Comparison of ENCODE assay signal across 17 mouse cellular contexts in the genomic region with DNA sequence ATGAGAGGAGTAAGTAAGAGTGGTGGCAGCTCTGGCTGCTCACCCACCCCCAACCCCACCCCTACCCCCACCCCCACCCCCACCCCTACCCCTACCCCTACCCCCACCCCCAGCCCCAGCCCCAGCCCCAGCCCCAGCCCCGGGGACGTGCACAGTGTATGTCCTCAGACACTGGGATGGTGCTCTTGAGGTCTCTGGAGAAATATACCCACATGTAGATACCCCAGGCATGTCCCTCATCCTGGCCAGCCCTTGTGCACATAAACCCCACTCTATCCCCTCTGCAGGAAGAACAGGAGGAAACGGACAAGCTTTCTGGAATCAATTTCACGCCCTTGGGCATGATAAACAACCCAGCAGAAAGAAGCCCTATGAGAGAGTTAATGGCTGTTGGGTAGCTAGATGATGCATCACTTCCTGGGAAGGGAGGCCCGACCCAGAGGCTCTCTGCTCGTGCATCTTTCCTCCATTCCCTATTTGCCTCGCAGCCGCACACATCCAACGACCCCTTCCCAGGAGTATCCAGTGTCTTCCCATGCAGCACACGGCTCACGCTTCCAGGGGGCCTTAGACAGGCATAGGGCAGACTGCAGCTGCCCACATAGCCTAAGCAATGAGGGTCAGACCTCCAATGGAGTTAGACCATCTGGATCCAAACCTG.
A peak's percentile ranks its signal among the peaks of the same experiment; 100 is the strongest.
DNase-seq lines count a peak whose midpoint lies in the region; ATAC-seq lines count a peak whose summit lies in the region.
"Had no signal": no experiment of that assay in that cellular context is flagged by ENCODE, and none has a peak within 500 bp of the region (broad histone marks: within the 10 kb centered on the region; RNA-seq: fewer than 3 reads in every experiment).

No protein-coding gene starts in this region.

- no peak overlapping the region for H3K4me3 ChIP-seq in forebrain, embryonic 12.5 days (replicated peaks)
- no peak overlapping the region for H3K4me3 ChIP-seq in forebrain, embryonic 14.5 days (ENCODE audit: low read depth, low read length)
- H3K4me3 ChIP-seq in embryonic facial prominence, embryonic 10.5 days: no peak overlapping the region
- H3K4me3 ChIP-seq in hindbrain, embryonic 15.5 days: no peak overlapping the region
- H3K4me3 ChIP-seq in neural tube, embryonic 11.5 days (ENCODE audit: low read depth, low read length): no peak overlapping the region
- H3K4me3 ChIP-seq: forebrain, embryonic 10.5 days; limb, embryonic 12.5 days had no signal

- no peak overlapping the region for H3K4me2 ChIP-seq in forebrain, embryonic 12.5 days
- H3K4me2 ChIP-seq in forebrain, embryonic 14.5 days (ENCODE audit: low read length): no peak overlapping the region
- no peak overlapping the region for H3K4me2 ChIP-seq in hindbrain, embryonic 15.5 days
- no peak overlapping the region for H3K4me2 ChIP-seq in neural tube, embryonic 11.5 days (ENCODE audit: low read depth)
- H3K4me2 ChIP-seq: limb, embryonic 12.5 days had no signal

- no peak overlapping the region for H3K27ac ChIP-seq in forebrain, embryonic 12.5 days
- H3K27ac ChIP-seq in forebrain, embryonic 14.5 days (ENCODE audit: low read depth, low read length): no peak overlapping the region
- no peak overlapping the region for H3K27ac ChIP-seq in embryonic facial prominence, embryonic 10.5 days (replicated peaks)
- peak overlapping the region; percentile 10; the same call in 1 of the 2 replicates for H3K27ac ChIP-seq in hindbrain, embryonic 15.5 days (replicated peaks)
- peak overlapping the region; percentile 31 for H3K27ac ChIP-seq in neural tube, embryonic 11.5 days (ENCODE audit: low read depth, low read length)
- H3K27ac ChIP-seq: forebrain, embryonic 10.5 days had no signal

- H3K4me1 ChIP-seq in forebrain, embryonic 12.5 days: peaks cover 39% of the 10 kb centered on the region
- H3K4me1 ChIP-seq in forebrain, embryonic 14.5 days (ENCODE audit: control insufficient read depth, insufficient read depth, low read length): peaks cover 18% of the 10 kb centered on the region
- H3K4me1 ChIP-seq in embryonic facial prominence, embryonic 10.5 days: peaks cover 22% of the 10 kb centered on the region
- peaks cover 27% of the 10 kb centered on the region for H3K4me1 ChIP-seq in hindbrain, embryonic 15.5 days (replicated peaks)
- peaks cover 22% of the 10 kb centered on the region for H3K4me1 ChIP-seq in neural tube, embryonic 11.5 days (ENCODE audit: control insufficient read depth, insufficient read depth, low read length)

- 0 out of 2 replicates have a peak, but pooled peaks cover 3% of the 10 kb centered on the region for H3K9me3 ChIP-seq in forebrain, embryonic 12.5 days
- no peaks in the 10 kb centered on the region for H3K9me3 ChIP-seq in forebrain, embryonic 14.5 days (replicated peaks; ENCODE audit: control insufficient read depth, low read length)
- H3K9me3 ChIP-seq in embryonic facial prominence, embryonic 10.5 days: no peaks in the 10 kb centered on the region
- no peaks in the 10 kb centered on the region for H3K9me3 ChIP-seq in hindbrain, embryonic 15.5 days
- H3K9me3 ChIP-seq in neural tube, embryonic 11.5 days (ENCODE audit: control insufficient read depth, low read length): no peaks in the 10 kb centered on the region
- H3K9me3 ChIP-seq: forebrain, embryonic 10.5 days; limb, embryonic 12.5 days had no signal

- peaks cover 16% of the 10 kb centered on the region for H3K27me3 ChIP-seq in forebrain, embryonic 12.5 days
- no peaks in the 10 kb centered on the region for H3K27me3 ChIP-seq in forebrain, embryonic 14.5 days (replicated peaks; ENCODE audit: control insufficient read depth, insufficient read depth, low read length)
- no peaks in the 10 kb centered on the region for H3K27me3 ChIP-seq in embryonic facial prominence, embryonic 10.5 days (replicated peaks; ENCODE audit: low read depth, poor library complexity, severe bottlenecking)
- no peaks in the 10 kb centered on the region for H3K27me3 ChIP-seq in hindbrain, embryonic 15.5 days
- H3K27me3 ChIP-seq in neural tube, embryonic 11.5 days (ENCODE audit: control insufficient read depth, insufficient read depth, low read length): no peaks in the 10 kb centered on the region

- DNase-seq in forebrain, embryonic 14.5 days (ENCODE audit: low spot score): no peak
- peak; percentile 22 for DNase-seq in embryonic facial prominence, embryonic 10.5 days (ENCODE audit: low spot score)
- peak; percentile 75 for DNase-seq in neural tube, embryonic 11.5 days (ENCODE audit: low spot score)
- DNase-seq in adrenal gland, postnatal 4 days (ENCODE audit: low spot score in 2 of 2): no peak
- DNase-seq in left cerebral cortex, postnatal 10 days (ENCODE audit: extremely low spot score in 1 of 2, low spot score in 2 of 2): no peak
- DNase-seq in lung, postnatal 4 days: no peak
- DNase-seq: adrenal gland, adult 8-10 months; cerebellum, postnatal 36 days; heart, adult 18-20 months; layer of hippocampus, adult 9-11 months; liver, postnatal 0 days; thymus, postnatal 25 days had no signal

- H3K9ac ChIP-seq in forebrain, embryonic 12.5 days: no peak overlapping the region
- H3K9ac ChIP-seq in forebrain, embryonic 14.5 days (ENCODE audit: low read length): no peak overlapping the region
- no peak overlapping the region for H3K9ac ChIP-seq in hindbrain, embryonic 15.5 days
- no peak overlapping the region for H3K9ac ChIP-seq in neural tube, embryonic 11.5 days (ENCODE audit: low read length)
- H3K9ac ChIP-seq: limb, embryonic 12.5 days; liver, postnatal 0 days had no signal

- 64% methylated on average over 11 of the region's 11 CpGs for WGBS in forebrain, embryonic 12.5 days
- WGBS in forebrain, embryonic 14.5 days: 71% methylated on average over 10 of the region's 11 CpGs
- WGBS in embryonic facial prominence, embryonic 10.5 days: 35% methylated on average over 11 of the region's 11 CpGs
- 21% methylated on average over 11 of the region's 11 CpGs for WGBS in hindbrain, embryonic 15.5 days
- 22% methylated on average over 11 of the region's 11 CpGs for WGBS in neural tube, embryonic 11.5 days

- 0 out of 2 replicates have a peak, but pooled peaks have one; percentile 33 for ATAC-seq in forebrain, embryonic 12.5 days (ENCODE audit: low FRiP score)
- no peak for ATAC-seq in forebrain, embryonic 14.5 days
- ATAC-seq in hindbrain, embryonic 15.5 days (ENCODE audit: low FRiP score, low read depth): peak; percentile 47; the same call in 1 of the 2 replicates
- ATAC-seq in neural tube, embryonic 11.5 days (ENCODE audit: insufficient read depth, low FRiP score, low TSS enrichment): peak; percentile 75
- ATAC-seq: intestine, embryonic 16.5 days; liver, postnatal 0 days had no signal

- no peaks in the 10 kb centered on the region for H3K36me3 ChIP-seq in forebrain, embryonic 12.5 days (replicated peaks)
- H3K36me3 ChIP-seq in forebrain, embryonic 14.5 days (ENCODE audit: control insufficient read depth, insufficient read depth, low read length): no peaks in the 10 kb centered on the region
- H3K36me3 ChIP-seq in embryonic facial prominence, embryonic 10.5 days (replicated peaks): no peaks in the 10 kb centered on the region
- H3K36me3 ChIP-seq in hindbrain, embryonic 15.5 days: no peaks in the 10 kb centered on the region
- H3K36me3 ChIP-seq in neural tube, embryonic 11.5 days (ENCODE audit: control insufficient read depth, insufficient read depth, low read length): no peaks in the 10 kb centered on the region
- H3K36me3 ChIP-seq: forebrain, embryonic 10.5 days; limb, embryonic 12.5 days had no signal

- intact Hi-C loops in left cerebral cortex, postnatal 10 days (cut with DNase I): no loop called here

Comparison
In these comparisons a context has a peak if more than half of its experiments do, and no peak if none do; other contexts are left out.
1. H3K27ac ChIP-seq: peak in hindbrain, embryonic 15.5 days (single experiment) and neural tube, embryonic 11.5 days (single experiment); none in forebrain, embryonic 12.5 days (single experiment), forebrain, embryonic 14.5 days (single experiment) and embryonic facial prominence, embryonic 10.5 days (single experiment).
2. DNase-seq: peak in embryonic facial prominence, embryonic 10.5 days (single experiment) and neural tube, embryonic 11.5 days (single experiment); none in forebrain, embryonic 14.5 days (single experiment), adrenal gland, postnatal 4 days (0 of 2), left cerebral cortex, postnatal 10 days (0 of 2) and lung, postnatal 4 days (0 of 2).